Mouse (Mus musculus) myocyte (in vitro differentiated cells): ENCODE measurements at regions not wholly inside any gene's neighbourhood (a gene's known extent, or its start where the extent isn't known, plus 50 kb on each side); places are given as distances from the start of the nearest gene placed in this dataset.
A peak's percentile ranks its signal among the peaks of the same experiment; 100 is the strongest.

Experiments used
- H3K27me3 ChIP-seq: one replicate; pipeline ENCODE4 v1.6.1; 2011; ENCODE audit not compliant: control insufficient read depth, insufficient read depth, insufficient read length
- H3K36me3 ChIP-seq: one replicate; pipeline ENCODE4 v1.6.1; 2011; ENCODE audit not compliant: control insufficient read depth, insufficient read depth
- H3K4me2 ChIP-seq: one replicate; pipeline ENCODE4 v1.6.1; 2011; ENCODE audit warnings: low read depth, control low read depth
- H3K4me3 ChIP-seq: one replicate; pipeline ENCODE4 v1.5.1; 2011; ENCODE audit warnings: mild to moderate bottlenecking, control low read depth, moderate library complexity
- H3K79me2 ChIP-seq: one replicate; pipeline ENCODE4 v1.6.1; 2011; ENCODE audit not compliant: control insufficient read depth, insufficient read depth
- H3ac ChIP-seq: one replicate; pipeline ENCODE4 v1.6.1; 2011; ENCODE audit not compliant: control insufficient read depth, insufficient read length
- CEBPB ChIP-seq: IDR thresholded peaks from 2 replicates; pipeline ENCODE4 v1.6.1; 2011; ENCODE audit warnings: mild to moderate bottlenecking, moderate library complexity; ENCODE audit not compliant: poor library complexity, insufficient read depth, severe bottlenecking
- E2F4 ChIP-seq: IDR thresholded peaks from one replicate; pipeline ENCODE4 v1.6.1; 2011; ENCODE audit warnings: mild to moderate bottlenecking, control low read depth, moderate library complexity; ENCODE audit not compliant: insufficient read depth
- MAX ChIP-seq: IDR thresholded peaks from one replicate; pipeline ENCODE4 v1.6.1; 2011; ENCODE audit warnings: low read depth, mild to moderate bottlenecking, control low read depth
- MYOD1 ChIP-seq, 3 experiments: IDR thresholded peaks; one replicate each; pipeline ENCODE4 v1.6.1; 2011; ENCODE audit warnings: control low read depth in 2 of 3, low read depth in 2 of 3, mild to moderate bottlenecking in 2 of 3, moderate library complexity in 1 of 3; ENCODE audit not compliant: insufficient read length in 2 of 3, control insufficient read depth in 1 of 3
- MYOG ChIP-seq, 3 experiments: IDR thresholded peaks; one replicate each; pipeline ENCODE4 v1.6.1; 2011; ENCODE audit warnings: control low read depth in 2 of 3, low read depth in 2 of 3, mild to moderate bottlenecking in 2 of 3; ENCODE audit not compliant: insufficient read length in 2 of 3, control insufficient read depth in 1 of 3, insufficient read depth in 1 of 3
- POLR2A ChIP-seq: IDR thresholded peaks from one replicate; pipeline ENCODE4 v1.6.1; 2011; ENCODE audit warnings: low read depth, mild to moderate bottlenecking, control low read depth, moderate library complexity; ENCODE audit not compliant: insufficient read length
- POLR2AphosphoS2 ChIP-seq: IDR thresholded peaks from one replicate; pipeline ENCODE4 v1.6.1; 2011; ENCODE audit warnings: low read depth, control low read depth; ENCODE audit not compliant: insufficient read length
- REST ChIP-seq: IDR thresholded peaks from one replicate; pipeline ENCODE4 v1.6.1; 2011; ENCODE audit warnings: mild to moderate bottlenecking, control low read depth, moderate library complexity; ENCODE audit not compliant: insufficient read depth, insufficient read length
- SRF ChIP-seq: IDR thresholded peaks from one replicate; pipeline ENCODE4 v1.6.1; 2011; ENCODE audit warnings: low read depth; ENCODE audit not compliant: control insufficient read depth, insufficient read length
- TCF12 ChIP-seq: IDR thresholded peaks from one replicate; pipeline ENCODE4 v1.6.1; 2011; ENCODE audit warnings: mild to moderate bottlenecking, control low read depth; ENCODE audit not compliant: poor library complexity, insufficient read depth, severe bottlenecking
- TCF3 ChIP-seq: IDR thresholded peaks from one replicate; pipeline ENCODE4 v1.6.1; 2011; ENCODE audit warnings: low read depth, control low read depth; ENCODE audit not compliant: insufficient read length
- USF1 ChIP-seq: IDR thresholded peaks from one replicate; pipeline ENCODE4 v1.6.1; 2011; ENCODE audit warnings: low read depth, mild to moderate bottlenecking, control low read depth, moderate library complexity

DNA sequence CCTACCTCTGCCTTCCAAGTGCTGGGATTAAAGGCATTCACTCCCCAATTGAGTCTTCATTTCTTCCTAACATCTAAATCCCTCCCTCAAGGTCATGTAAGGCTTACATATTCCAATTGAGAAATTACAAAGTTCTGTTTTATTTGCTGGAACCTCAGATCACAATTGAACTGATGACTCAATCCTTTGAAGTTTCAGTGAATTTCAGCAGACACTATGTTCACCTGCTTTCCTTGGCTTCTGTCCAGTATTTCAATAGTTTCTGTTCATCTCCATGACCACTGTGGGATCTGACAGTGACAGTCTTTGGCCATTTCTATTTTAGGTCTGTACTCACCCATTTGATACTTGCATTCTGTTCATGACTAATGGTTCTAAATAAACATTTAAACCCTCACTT lies 241.9 kb upstream of the Cdh12 start:
- no peaks in the 10 kb centered on the region for H3K27me3 ChIP-seq
- H3K4me2 ChIP-seq = no peak overlapping the region
- no peak for TF ChIP-seq USF1
- TF ChIP-seq SRF = no peak
- no peak for TF ChIP-seq POLR2AphosphoS2
- no peak for TF ChIP-seq REST
- TF ChIP-seq CEBPB = peak; percentile 67; the same call in 1 of the 2 replicates
- TF ChIP-seq E2F4 = no peak
- TF ChIP-seq MYOG (IDR thresholded peaks at IDR 0.05; ENCODE audit: control insufficient read depth in 1 of 3, insufficient read depth in 1 of 3, insufficient read length in 2 of 3, low read depth in 2 of 3) = no peak
- peak; percentile 8 for TF ChIP-seq TCF12
- no peak for TF ChIP-seq TCF3
- no peak for TF ChIP-seq POLR2A
- peak in 1 of 3 experiments; percentile 31 for TF ChIP-seq MYOD1 (IDR thresholded peaks at IDR 0.05; ENCODE audit: control insufficient read depth in 1 of 3, insufficient read length in 2 of 3, low read depth in 2 of 3)
- no peak for TF ChIP-seq MAX
- H3ac ChIP-seq = no peak overlapping the region
- H3K79me2 ChIP-seq = no peaks in the 10 kb centered on the region
- H3K36me3 ChIP-seq = no peaks in the 10 kb centered on the region
- no peak overlapping the region for H3K4me3 ChIP-seq

GRCm38 (mm10) chr15:20222054-20222453 lies 227.0 kb upstream of the Cdh12 start:
- Histone ChIP-seq H3K4me3 (no peak overlapping the region), H3K79me2 (no peaks in the 10 kb centered on the region), H3K27me3 (no peaks in the 10 kb centered on the region), H3ac (no peak overlapping the region), H3K36me3 (no peaks in the 10 kb centered on the region), H3K4me2 (no peak overlapping the region)
- TF ChIP-seq MYOD1 (IDR thresholded peaks at IDR 0.05; ENCODE audit: control insufficient read depth in 1 of 3, insufficient read length in 2 of 3, low read depth in 2 of 3) (no peak), POLR2A (no peak), REST (no peak), TCF12 (no peak), POLR2AphosphoS2 (no peak), SRF (no peak), E2F4 (no peak), MAX (no peak), TCF3 (no peak), USF1 (no peak), CEBPB (no peak), MYOG (IDR thresholded peaks at IDR 0.05; ENCODE audit: control insufficient read depth in 1 of 3, insufficient read depth in 1 of 3, insufficient read length in 2 of 3, low read depth in 2 of 3) (no peak)

DNA sequence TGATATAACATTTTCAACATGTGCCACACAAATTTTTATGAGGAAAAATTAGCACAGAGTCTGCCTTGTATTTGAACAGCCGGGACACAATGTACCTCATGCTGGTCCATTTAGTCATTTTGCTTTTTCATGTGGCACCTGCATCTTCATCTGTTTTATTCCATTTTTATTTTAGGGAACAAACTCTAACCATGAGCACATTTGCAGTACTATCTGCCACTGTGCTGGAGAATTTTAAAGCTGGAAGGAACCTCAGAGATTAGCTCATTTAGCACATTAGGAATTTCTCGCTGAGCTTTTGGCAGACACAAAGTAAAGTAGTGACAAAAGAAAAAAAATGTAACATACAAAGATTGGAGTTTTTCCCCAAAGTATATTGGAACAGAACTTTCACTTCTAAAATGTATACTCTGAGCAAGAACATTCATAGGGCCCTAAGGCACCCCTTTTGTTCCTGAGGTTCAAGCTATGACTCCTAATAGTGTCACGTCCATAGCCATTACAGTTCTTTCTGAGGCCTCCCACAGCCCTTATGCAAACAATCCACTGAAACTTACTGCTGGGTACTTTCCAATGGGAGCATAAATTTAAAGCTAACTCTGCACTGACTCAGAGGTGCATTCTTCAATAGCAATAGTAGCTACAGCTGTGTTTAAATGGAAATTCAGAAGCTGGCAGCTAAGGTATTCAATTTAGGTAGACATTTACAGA lies 225.6 kb upstream of the Cdh12 start:
- Histone ChIP-seq H3K36me3 (no peaks in the 10 kb centered on the region), H3K27me3 (no peaks in the 10 kb centered on the region), H3K4me2 (no peak overlapping the region), H3ac (no peak overlapping the region), H3K4me3 (no peak overlapping the region), H3K79me2 (no peaks in the 10 kb centered on the region)
- TF ChIP-seq USF1 (no peak), POLR2AphosphoS2 (no peak), POLR2A (no peak), REST (no peak), MYOG (IDR thresholded peaks at IDR 0.05; ENCODE audit: control insufficient read depth in 1 of 3, insufficient read depth in 1 of 3, insufficient read length in 2 of 3, low read depth in 2 of 3) (no peak), CEBPB (no peak), E2F4 (no peak), MYOD1 (IDR thresholded peaks at IDR 0.05; ENCODE audit: control insufficient read depth in 1 of 3, insufficient read length in 2 of 3, low read depth in 2 of 3) (no peak), MAX (no peak), TCF12 (no peak), SRF (no peak), TCF3 (no peak)

- Histone ChIP-seq H3K36me3 (no peaks in the 10 kb centered on the region), H3K79me2 (no peaks in the 10 kb centered on the region), H3K4me2 (no peak overlapping the region), H3ac (no peak overlapping the region), H3K27me3 (no peaks in the 10 kb centered on the region), H3K4me3 (no peak overlapping the region)
- TF ChIP-seq SRF = no peak
- TF ChIP-seq TCF12 = no peak
- no peak for TF ChIP-seq MYOD1 (IDR thresholded peaks at IDR 0.05; ENCODE audit: control insufficient read depth in 1 of 3, insufficient read length in 2 of 3, low read depth in 2 of 3)
- TF ChIP-seq MAX = no peak
- TF ChIP-seq E2F4 = no peak
- TF ChIP-seq POLR2A = no peak
- no peak for TF ChIP-seq USF1
- TF ChIP-seq MYOG (IDR thresholded peaks at IDR 0.05; ENCODE audit: control insufficient read depth in 1 of 3, insufficient read depth in 1 of 3, insufficient read length in 2 of 3, low read depth in 2 of 3) = no peak
Measured at GRCm38 (mm10) chr15:20223982-20224339, 225.1 kb upstream of the Cdh12 start.
